ENCODE assay signal across 17 mouse cellular contexts in genomic region chr15:30071668-30072067, GRCm38 (mm10).
"Had no signal": no experiment of that assay in that cellular context is flagged by ENCODE, and none has a peak within 500 bp of the region (broad histone marks: within the 10 kb centered on the region; RNA-seq: fewer than 3 reads in every experiment).

No protein-coding gene starts in this region.

- ATAC-seq: hindbrain, postnatal 0 days; intestine, embryonic 16.5 days; liver, embryonic 12.5 days had no signal

- DNase-seq: gastrocnemius, adult 2 months; gastrocnemius, postnatal 10 days; gastrocnemius, postnatal 25 days; heart, adult 18-20 months; heart, postnatal 10 days; heart, postnatal 36 days; kidney, adult 11 months; kidney, adult 2 months; kidney, adult 9 months; kidney, postnatal 14 days; kidney, postnatal 36 days; layer of hippocampus, adult 9-11 months; layer of hippocampus, postnatal 36 days; left cerebral cortex, postnatal 4 days had no signal
